Mouse (Mus musculus): ENCODE measurements at regions not wholly inside any gene's neighbourhood (a gene's known extent, or its start where the extent isn't known, plus 50 kb on each side); places are given as distances from the start of the nearest gene placed in this dataset.

DNA sequence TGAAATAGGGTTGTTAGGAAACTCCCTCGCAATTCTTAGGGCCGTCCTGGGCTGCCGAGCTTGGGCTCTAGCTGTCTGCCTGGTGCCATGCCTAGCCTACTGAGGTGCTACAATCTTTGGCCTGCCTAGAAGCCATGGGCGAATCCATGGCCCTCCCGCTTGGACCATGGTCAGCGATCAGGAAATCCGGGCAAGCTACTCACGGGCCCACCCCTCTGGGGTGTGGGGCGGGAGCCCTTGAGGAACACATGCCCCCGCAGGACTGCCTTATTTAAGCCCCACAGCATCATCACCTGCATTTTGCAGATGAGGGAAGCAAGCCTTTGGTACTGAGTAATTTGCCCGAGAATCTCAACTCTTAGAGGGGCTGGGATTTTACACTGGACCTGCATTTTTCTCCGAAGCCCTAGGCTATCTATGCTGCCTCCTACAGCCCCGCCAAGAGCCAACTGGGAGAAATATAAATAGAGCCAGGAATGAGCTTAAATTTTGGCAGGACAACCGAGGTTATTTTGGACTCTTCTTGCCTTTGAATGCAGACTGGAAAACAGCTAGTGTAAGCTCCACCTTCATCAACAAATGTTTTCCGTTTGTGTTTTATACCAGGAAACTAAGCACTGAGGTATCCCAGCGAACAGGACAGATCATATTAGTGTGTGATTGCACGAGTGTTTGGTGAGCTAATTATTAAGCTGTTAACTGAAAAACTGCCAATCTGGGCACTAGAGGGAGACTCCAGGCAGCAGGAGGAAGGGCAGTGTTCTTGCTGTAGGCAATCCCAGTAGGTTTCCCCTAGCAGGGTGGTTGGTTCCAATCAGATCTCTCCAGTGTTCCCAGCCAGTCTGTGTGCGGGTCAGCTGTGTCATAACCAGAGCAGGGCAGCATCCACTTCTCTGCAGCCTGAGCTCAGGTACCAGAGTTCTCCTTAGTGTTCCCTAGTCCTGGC lies 183.6 kb upstream of the Foxn2 start:
- peak; percentile 91 for DNase-seq

- peak; percentile 40 for DNase-seq
Observed at GRCm38 (mm10) chr17:88258361-88258796, 182.1 kb upstream of the Foxn2 start.

- no peak for DNase-seq
Observed at GRCm38 (mm10) chr17:88260176-88260575, 180.3 kb upstream of the Foxn2 start.

- no peak for DNase-seq
Observed at GRCm38 (mm10) chr17:88260826-88261225, 179.7 kb upstream of the Foxn2 start.

DNA sequence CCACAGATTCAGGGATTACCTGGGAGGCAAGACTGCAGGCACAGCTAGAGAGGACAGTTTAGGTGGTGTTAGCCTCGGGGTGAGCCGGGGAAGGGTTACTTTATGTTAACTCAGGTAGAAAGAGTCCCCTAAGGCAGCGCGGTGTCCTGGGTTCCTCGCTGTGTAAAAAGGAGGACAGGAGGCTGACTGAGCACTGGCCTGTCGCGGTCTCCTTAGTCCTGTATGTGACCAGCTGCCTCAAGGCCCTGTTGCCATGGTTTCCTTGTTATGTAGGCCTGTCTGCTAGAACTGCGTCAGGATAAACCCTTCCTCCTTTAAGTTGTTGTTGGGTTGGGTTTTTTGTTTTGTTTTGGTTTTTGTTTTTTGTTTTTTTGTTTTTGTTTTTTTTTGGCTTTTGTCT lies 179.0 kb upstream of the Foxn2 start:
- DNase-seq: no peak

DNA sequence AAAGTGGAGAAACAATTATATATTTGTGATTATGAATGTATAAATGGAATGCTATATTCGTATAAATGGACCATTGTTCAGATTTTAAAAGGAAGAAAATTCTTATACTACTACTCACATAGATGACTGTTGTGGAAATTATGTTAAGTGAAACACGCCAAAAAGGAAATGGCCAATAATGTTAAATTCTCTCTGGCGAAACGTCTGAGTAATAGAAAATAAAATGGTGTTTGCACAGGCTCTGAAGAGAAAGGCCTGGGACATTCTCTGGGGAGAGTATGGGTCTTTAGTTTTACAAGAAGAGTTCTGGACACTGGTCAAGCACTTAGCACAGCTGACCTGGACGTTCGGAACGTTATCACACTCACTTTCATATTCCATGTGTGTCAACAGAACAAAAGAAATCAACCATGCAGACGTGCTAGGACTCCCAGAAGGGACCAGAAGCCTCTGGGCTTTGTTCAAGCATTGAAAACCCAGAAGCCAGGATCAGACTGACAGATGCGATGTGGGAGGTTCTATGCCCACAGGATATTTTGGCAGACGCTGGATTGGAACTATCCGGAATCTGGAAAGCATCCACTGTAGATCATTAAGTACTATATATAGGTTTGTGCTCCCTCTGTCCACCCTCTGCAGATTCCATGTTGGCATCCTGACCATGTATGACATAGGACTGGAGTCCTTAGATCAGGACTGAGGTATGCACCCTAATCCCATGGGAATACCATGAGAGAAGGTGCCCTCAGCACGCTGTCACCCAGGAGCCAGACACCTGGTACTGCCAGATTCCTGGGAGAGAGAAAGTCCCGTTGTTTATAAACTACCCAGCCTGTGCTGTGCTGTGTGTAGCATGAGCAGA lies 178.0 kb upstream of the Foxn2 start:
- DNase-seq: peak; percentile 50

DNA sequence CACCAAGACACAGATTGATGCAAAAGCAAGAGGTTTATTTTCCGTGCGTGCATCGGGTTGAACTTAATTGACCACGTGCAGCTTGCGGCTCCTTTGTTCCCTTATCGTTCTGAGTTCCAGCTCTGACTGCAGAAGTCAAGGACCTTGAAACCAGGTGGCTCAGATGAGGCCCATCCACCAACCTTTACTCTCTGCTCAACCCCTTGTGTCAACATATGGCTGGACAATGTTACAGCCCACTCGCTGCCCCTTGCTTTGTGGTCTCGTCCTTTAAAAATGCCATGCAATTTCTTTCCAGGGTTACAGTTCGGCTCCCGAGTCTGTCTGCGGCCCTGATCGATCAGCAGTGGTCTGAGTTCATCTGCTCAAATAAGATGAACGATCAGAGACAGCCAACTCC lies 175.2 kb upstream of the Foxn2 start:
- no peak for DNase-seq

DNA sequence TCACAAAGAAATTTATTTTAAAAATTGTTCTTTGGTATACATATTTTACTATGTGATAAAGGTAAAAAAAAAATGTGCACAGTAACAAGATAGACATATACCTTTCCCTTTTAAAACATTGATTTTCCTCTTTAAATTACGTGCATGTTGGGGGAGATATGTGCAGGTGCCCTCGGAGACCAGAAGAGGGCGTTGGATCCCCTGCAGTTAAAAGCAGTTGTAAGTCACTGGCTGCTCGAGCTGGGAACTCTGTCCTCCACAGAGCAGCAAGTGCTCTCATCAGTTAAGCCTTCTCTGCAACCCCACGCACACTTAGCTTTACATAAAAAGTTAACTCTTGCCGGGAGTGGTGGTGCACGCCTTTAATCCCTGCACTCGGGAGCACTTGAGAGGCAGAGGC lies 172.3 kb upstream of the Foxn2 start:
- DNase-seq: no peak

DNA sequence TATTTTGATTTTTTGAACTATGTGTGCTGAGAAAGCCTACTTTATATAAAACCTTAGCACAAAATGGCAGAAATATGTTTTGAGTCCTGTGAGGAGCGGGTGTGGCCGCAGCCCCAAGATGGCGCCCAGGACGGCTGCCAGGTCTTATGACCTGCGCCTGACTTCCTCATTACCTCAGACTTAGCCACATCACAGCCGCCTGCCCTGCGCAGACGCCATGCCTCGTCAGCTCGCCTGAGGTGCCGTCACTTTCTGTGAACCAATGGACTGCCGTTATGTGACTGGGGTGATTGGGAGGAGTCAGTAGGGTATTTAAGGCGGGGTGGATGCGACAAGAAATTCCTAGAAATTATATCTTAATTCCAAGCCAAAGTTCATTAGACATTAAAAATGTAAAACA lies 171.7 kb upstream of the Foxn2 start:
- no peak for DNase-seq

DNA sequence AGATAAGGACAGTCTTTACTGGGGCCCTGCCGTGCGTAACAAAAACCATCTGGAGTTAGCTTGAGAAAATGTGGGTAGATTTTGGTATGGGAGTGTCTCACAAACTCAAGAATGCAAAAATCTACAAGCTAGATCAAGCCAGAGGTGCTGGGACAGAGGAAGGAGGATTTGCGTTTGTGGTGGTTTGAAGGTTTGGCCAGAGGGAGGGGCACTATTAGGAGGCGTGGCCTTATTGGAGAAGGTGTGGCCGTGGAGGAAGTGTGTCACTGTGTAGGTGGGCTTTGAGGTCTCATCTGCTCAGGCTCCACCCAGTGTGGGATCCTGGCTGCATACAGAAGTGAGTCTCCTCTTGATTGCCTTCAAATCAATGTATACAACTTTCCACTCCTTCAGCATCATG lies 169.6 kb upstream of the Foxn2 start:
- DNase-seq: no peak

DNA sequence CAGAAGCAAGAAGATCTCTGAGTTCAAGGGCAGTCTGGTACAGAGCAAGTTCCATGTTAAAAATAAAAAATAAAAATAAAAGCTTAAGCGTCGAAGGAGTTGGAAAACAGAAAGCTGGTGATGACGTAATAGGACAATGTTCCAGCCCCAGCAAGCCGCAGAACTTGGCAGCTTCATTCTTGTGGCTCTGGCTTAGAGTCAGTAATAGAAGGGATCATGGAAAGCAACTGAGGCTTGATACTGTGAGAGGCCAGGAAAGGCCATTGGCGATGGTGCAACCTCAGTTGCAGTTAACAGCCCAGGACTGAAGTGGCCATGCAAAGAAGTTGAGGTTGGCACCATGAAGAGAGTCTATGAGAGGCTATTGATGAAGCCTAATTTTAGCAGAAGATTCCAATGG lies 168.3 kb upstream of the Foxn2 start:
- no peak for DNase-seq

- no peak for DNase-seq
Observed at GRCm38 (mm10) chr17:88273520-88273919, 167.0 kb upstream of the Foxn2 start.

DNA sequence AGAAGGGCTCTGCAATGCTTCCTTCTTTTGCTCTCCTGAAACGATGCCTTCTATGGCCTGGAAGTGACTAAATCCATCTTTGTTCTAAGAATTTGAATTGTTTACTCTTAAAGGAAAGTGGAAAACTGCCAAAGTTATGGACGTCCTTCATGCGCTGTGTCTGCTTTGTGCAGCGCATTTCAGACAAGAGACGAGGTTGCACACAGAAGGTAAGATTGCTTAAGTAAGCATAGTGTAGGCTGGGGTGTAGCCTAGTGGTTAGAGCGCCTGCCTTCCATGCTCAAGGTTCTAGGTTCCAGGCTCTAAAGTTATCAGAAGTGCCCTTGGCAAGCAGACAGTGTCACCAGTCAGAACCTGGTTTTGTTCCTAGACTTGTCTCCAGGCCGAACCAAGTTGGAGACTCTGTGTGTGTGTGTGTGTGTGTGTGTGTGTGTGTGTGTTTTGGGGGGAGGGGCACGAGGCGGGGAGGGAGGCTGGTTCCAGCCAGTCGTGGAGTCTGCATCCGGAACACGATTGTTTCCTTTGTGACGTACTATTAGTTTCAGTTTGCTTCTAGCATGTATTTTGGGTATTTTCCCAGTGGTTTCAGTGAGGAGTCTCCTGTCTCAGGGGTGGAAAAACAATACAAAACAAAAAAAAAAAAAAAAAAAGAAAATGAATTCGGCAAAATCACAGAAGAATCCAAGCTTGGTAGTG lies 166.4 kb upstream of the Foxn2 start:
- DNase-seq: no peak

- peak; percentile 30 for DNase-seq
Observed at GRCm38 (mm10) chr17:88274720-88275433, 165.6 kb upstream of the Foxn2 start.

DNA sequence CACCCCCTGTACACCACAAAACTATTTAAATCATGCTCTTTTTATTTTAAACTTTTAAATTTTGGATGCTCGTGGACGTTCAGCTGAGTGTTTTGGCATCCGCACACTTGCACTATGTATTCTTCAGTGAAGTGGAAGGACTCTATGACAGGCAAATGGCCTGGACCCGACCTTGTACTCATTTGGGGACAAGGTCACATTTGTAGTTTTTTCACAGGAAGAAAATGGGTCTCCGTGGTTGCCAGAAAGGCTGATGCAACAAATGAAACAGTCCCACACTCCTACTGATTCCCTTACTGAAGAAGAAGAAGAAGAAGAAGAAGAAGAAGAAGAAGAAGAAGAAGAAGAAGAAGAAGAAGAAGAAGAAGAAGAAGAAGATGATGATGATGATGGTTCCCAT lies 160.9 kb upstream of the Foxn2 start:
- DNase-seq: no peak

DNA sequence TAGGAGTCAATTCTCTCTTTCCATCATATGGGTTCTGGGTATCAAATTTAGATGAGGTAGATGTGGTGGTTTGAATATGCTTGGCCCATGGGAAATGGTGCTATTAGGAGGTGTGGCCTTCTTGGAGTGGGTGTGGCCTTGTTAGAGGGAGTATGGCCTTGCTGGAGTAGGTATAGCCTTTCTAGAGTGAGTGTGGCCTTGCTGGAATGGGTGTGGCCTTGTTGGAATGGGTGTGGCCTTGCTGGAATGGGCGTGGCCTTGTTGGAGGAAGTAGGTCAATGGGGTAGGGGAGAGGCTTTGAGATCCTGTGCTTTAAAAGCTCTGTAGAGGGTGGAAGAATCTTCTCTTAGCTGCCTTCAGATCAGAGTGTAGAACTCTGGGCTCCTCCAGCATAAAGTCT lies 157.8 kb upstream of the Foxn2 start:
- no peak for DNase-seq

GRCm38 (mm10) chr17:88284477-88284876 lies 156.0 kb upstream of the Foxn2 start:
- no peak for DNase-seq

DNA sequence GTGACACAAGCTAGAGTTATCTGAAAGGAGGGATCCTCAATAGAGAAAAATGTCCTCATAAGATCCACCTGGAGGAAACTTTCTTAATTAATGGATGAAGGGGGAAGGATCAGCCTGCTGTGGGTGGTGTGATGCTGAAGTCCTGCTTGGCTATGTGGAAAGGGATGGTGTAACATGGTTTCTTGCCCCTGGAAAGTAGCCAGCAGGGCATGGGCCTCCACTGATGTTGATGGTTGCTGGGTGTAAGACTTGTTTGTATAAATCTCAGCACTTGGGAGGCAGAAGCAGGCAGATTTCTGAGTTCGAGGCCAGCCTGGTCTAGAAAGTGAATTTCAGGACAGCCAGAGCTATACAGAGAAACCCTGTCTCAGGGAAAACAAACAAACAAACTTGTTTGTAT lies 152.7 kb upstream of the Foxn2 start:
- DNase-seq: no peak

- no peak for DNase-seq
Observed at GRCm38 (mm10) chr17:88297520-88297919, 143.0 kb upstream of the Foxn2 start.

DNA sequence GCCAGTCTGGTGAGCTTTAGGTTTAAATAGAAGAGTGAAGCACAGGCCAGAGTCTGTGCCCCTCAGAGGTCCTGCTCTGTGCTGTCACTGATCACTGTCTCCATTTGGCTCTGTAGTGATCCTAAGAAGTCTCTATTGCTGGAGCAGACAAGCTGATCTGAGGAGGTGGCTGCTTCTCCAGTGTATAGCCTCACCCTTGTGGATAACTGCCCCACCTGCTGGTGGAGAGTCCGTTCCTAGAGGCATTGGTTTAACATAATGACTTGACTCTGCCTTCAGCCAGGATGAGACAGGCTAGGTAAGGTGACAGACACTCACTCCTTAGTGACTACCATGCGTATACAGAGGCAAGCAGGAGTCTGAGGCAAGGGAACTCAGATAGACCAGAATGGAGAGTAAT lies 136.5 kb upstream of the Foxn2 start:
- peak; percentile 39 for DNase-seq

- DNase-seq: no peak
Observed at GRCm38 (mm10) chr17:88305165-88305564, 135.3 kb upstream of the Foxn2 start.

- no peak for DNase-seq
Observed at GRCm38 (mm10) chr17:88306325-88306724, 134.2 kb upstream of the Foxn2 start.

GRCm38 (mm10) chr17:88307082-88307481 lies 133.4 kb upstream of the Foxn2 start:
- no peak for DNase-seq

Measured in cerebellum, adult 9-10 months (tissue).